Mouse (Mus musculus): ENCODE measurements around the gene Fam234a. TPM values are rescaled to one million over a fixed set of nuclear protein-coding genes. Genes with fewer than 3 reads are reported as not detected.
A peak's percentile ranks its signal among the peaks of the same experiment; 100 is the strongest.

Gene Fam234a
- polyA plus RNA-seq, 1 experiment from 2014 or later = 81.6 TPM

- 61% methylated on average over 13 of the region's 13 CpGs for WGBS
- H3K27ac ChIP-seq = peak overlapping the region; percentile 32
These were observed 8.8 kb downstream of the Fam234a start for GRCm38 (mm10) chr17:26235077-26235815.

GRCm38 (mm10) chr17:26234386-26234785, 9.7 kb downstream of the Fam234a start:
- Histone ChIP-seq H3K4me3 (replicated peaks; ENCODE audit: low read depth, low read length) (no peak overlapping the region), H3K4me2 (ENCODE audit: low read length) (no peak overlapping the region), H3K4me1 (replicated peaks; ENCODE audit: insufficient read depth, low read length) (no peaks in the 10 kb centered on the region), H3K27ac (no peak overlapping the region), H3K9ac (ENCODE audit: low read depth, low read length) (no peak overlapping the region), H3K9me3 (replicated peaks; ENCODE audit: low read length) (no peaks in the 10 kb centered on the region), H3K27me3 (ENCODE audit: insufficient read depth, low read length) (no peaks in the 10 kb centered on the region), H3K36me3 (ENCODE audit: insufficient read depth, low read length) (no peaks in the 10 kb centered on the region)
- no peak for DNase-seq (ENCODE audit: low spot score)
- TF ChIP-seq CTCF (IDR thresholded peaks at IDR 0.05; ENCODE audit: low read depth) = no peak
- 88% methylated on average over 8 of the region's 8 CpGs for WGBS
- ATAC-seq (replicated peaks; ENCODE audit: low FRiP score, low read depth) = no peak

More at GRCm38 (mm10) chr17:26235077-26235815, 8.8 kb downstream of the Fam234a start:
- TF ChIP-seq CTCF (IDR thresholded peaks at IDR 0.05; ENCODE audit: low read depth) = no peak
- no peaks in the 10 kb centered on the region for H3K9me3 ChIP-seq (replicated peaks; ENCODE audit: low read length)
- H3K27me3 ChIP-seq (ENCODE audit: insufficient read depth, low read length) = no peaks in the 10 kb centered on the region
- H3K4me1 ChIP-seq (replicated peaks; ENCODE audit: insufficient read depth, low read length) = no peaks in the 10 kb centered on the region
- no peak for DNase-seq (ENCODE audit: low spot score)
- ATAC-seq (replicated peaks; ENCODE audit: low FRiP score, low read depth) = no peak
- H3K9ac ChIP-seq (ENCODE audit: low read depth, low read length) = no peak overlapping the region
- no peak overlapping the region for H3K4me3 ChIP-seq (replicated peaks; ENCODE audit: low read depth, low read length)
- no peaks in the 10 kb centered on the region for H3K36me3 ChIP-seq (ENCODE audit: insufficient read depth, low read length)
- no peak overlapping the region for H3K4me2 ChIP-seq (ENCODE audit: low read length)

- no peak overlapping the region for H3K4me2 ChIP-seq (ENCODE audit: low read length)
- no peaks in the 10 kb centered on the region for H3K27me3 ChIP-seq (ENCODE audit: insufficient read depth, low read length)
- H3K9ac ChIP-seq (ENCODE audit: low read depth, low read length) = no peak overlapping the region
- 76% methylated on average over 8 of the region's 8 CpGs for WGBS
- H3K4me1 ChIP-seq (replicated peaks; ENCODE audit: insufficient read depth, low read length) = no peaks in the 10 kb centered on the region
- peak; percentile 51 for TF ChIP-seq CTCF (IDR thresholded peaks at IDR 0.05; ENCODE audit: low read depth)
- ATAC-seq (replicated peaks; ENCODE audit: low FRiP score, low read depth) (no peak), DNase-seq (ENCODE audit: low spot score) (no peak)
- no peak overlapping the region for H3K27ac ChIP-seq
- H3K4me3 ChIP-seq (replicated peaks; ENCODE audit: low read depth, low read length) = no peak overlapping the region
- no peaks in the 10 kb centered on the region for H3K9me3 ChIP-seq (replicated peaks; ENCODE audit: low read length)
- H3K36me3 ChIP-seq (ENCODE audit: insufficient read depth, low read length) = no peaks in the 10 kb centered on the region
These were observed 11.2 kb downstream of the Fam234a start for GRCm38 (mm10) chr17:26232863-26233262.

- TF ChIP-seq CTCF (IDR thresholded peaks at IDR 0.05; ENCODE audit: low read depth) = no peak
- no peak overlapping the region for H3K4me2 ChIP-seq (ENCODE audit: low read length)
- H3K36me3 ChIP-seq (ENCODE audit: insufficient read depth, low read length) = no peaks in the 10 kb centered on the region
- no peak overlapping the region for H3K9ac ChIP-seq (ENCODE audit: low read depth, low read length)
- WGBS = 74% methylated on average over 5 of the region's 5 CpGs
- no peaks in the 10 kb centered on the region for H3K27me3 ChIP-seq (ENCODE audit: insufficient read depth, low read length)
- no peaks in the 10 kb centered on the region for H3K4me1 ChIP-seq (replicated peaks; ENCODE audit: insufficient read depth, low read length)
- H3K9me3 ChIP-seq (replicated peaks; ENCODE audit: low read length) = no peaks in the 10 kb centered on the region
- ATAC-seq (replicated peaks; ENCODE audit: low FRiP score, low read depth) (no peak), DNase-seq (ENCODE audit: low spot score) (no peak)
- no peak overlapping the region for H3K4me3 ChIP-seq (replicated peaks; ENCODE audit: low read depth, low read length)
- H3K27ac ChIP-seq = 0 out of 2 replicates have a peak overlapping the region, but pooled peaks have one; percentile 13
These were observed 12.9 kb downstream of the Fam234a start for GRCm38 (mm10) chr17:26231156-26231555.

- Histone ChIP-seq H3K9ac (ENCODE audit: low read depth, low read length) (no peak overlapping the region), H3K4me1 (replicated peaks; ENCODE audit: insufficient read depth, low read length) (no peaks in the 10 kb centered on the region; the same call in 1 of the 2 replicates), H3K4me3 (replicated peaks; ENCODE audit: low read depth, low read length) (no peak overlapping the region), H3K4me2 (ENCODE audit: low read length) (no peak overlapping the region), H3K36me3 (ENCODE audit: insufficient read depth, low read length) (no peaks in the 10 kb centered on the region), H3K9me3 (replicated peaks; ENCODE audit: low read length) (no peaks in the 10 kb centered on the region), H3K27me3 (ENCODE audit: insufficient read depth, low read length) (no peaks in the 10 kb centered on the region), H3K27ac (no peak overlapping the region)
- DNase-seq (ENCODE audit: low spot score) (no peak), ATAC-seq (replicated peaks; ENCODE audit: low FRiP score, low read depth) (no peak)
- no peak for TF ChIP-seq CTCF (IDR thresholded peaks at IDR 0.05; ENCODE audit: low read depth)
- 95% methylated on average over 5 of the region's 5 CpGs for WGBS
These were observed 14.3 kb downstream of the Fam234a start for GRCm38 (mm10) chr17:26229776-26230175.

- 45% methylated on average over 12 of the region's 12 CpGs for WGBS
- no peaks in the 10 kb centered on the region for H3K27me3 ChIP-seq (ENCODE audit: insufficient read depth, low read length)
- TF ChIP-seq CTCF (IDR thresholded peaks at IDR 0.05; ENCODE audit: low read depth) = no peak
These were observed 18.9 kb downstream of the Fam234a start for GRCm38 (mm10) chr17:26225150-26225549.

More at GRCm38 (mm10) chr17:26225150-26225549, 18.9 kb downstream of the Fam234a start:
- peak; percentile 70; the same call in 1 of the 2 replicates for ATAC-seq (replicated peaks; ENCODE audit: low FRiP score, low read depth)
- no peak overlapping the region for H3K4me2 ChIP-seq (ENCODE audit: low read length)
- H3K9ac ChIP-seq (ENCODE audit: low read depth, low read length) = no peak overlapping the region
- no peaks in the 10 kb centered on the region for H3K9me3 ChIP-seq (replicated peaks; ENCODE audit: low read length)
- DNase-seq (ENCODE audit: low spot score) = no peak
- peak overlapping the region; percentile 78; the same call in 1 of the 2 replicates for H3K27ac ChIP-seq
- no peak overlapping the region for H3K4me3 ChIP-seq (replicated peaks; ENCODE audit: low read depth, low read length)
- 0 out of 2 replicates have a peak, but pooled peaks cover 3% of the 10 kb centered on the region for H3K36me3 ChIP-seq (ENCODE audit: insufficient read depth, low read length)
- H3K4me1 ChIP-seq (replicated peaks; ENCODE audit: insufficient read depth, low read length) = no peaks in the 10 kb centered on the region; the same call in 1 of the 2 replicates
